ENCODE assay signal across 8 mouse cellular contexts in the genomic region with DNA sequence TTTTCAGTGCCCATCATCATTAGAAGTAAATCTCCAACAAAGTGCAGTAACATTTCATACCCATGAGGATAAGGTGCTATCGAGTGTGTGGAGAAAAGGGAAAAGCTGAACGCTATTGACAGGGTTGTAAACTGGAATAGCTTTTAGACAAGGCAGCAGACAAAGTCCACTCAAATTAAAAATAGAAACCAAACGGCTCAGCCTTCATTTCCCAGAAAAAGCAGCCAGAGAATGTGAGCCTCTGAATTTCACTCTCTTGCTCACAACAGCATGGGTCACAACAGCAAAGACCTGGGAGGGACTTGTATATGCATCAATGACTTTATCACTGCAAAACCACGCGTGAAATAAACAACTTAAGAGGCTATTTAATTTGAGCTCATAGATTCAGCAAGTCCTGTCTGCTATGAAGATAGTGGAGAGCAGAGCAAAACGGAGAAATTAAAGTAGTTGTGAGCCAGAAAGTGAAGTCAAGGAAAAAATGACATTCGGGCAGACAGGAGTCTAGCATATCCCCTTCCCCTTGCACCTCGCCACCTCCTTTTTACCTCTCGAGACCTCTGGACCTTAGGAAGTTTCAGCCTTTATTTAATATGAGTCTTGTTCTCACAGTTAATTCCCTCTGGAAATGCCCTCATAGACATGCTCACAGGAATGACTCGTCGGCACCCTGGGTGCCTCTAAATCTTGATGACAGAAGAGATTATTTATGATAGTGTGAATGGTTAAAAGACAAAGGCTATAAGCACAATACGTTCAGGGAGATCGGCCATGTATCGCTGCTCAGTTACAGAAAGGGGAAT.
DNase-seq lines count a peak whose midpoint lies in the region; ATAC-seq lines count a peak whose summit lies in the region.
"Had no signal": no experiment of that assay in that cellular context is flagged by ENCODE, and none has a peak within 500 bp of the region (broad histone marks: within the 10 kb centered on the region; RNA-seq: fewer than 3 reads in every experiment).

No protein-coding gene starts in this region.

- H3K36me3 ChIP-seq in heart, embryonic 15.5 days, result no peaks in the 10 kb centered on the region
- H3K36me3 ChIP-seq in midbrain, embryonic 15.5 days (replicated peaks), result no peaks in the 10 kb centered on the region

- ATAC-seq in heart, embryonic 15.5 days (replicated peaks; ENCODE audit: insufficient number of reproducible peaks, insufficient read depth, low FRiP score, low read depth), result no peak
- peak; percentile 60; the same call in 1 of the 2 replicates for ATAC-seq in midbrain, embryonic 15.5 days (replicated peaks)

- H3K9ac ChIP-seq in heart, embryonic 15.5 days, result peak overlapping the region; percentile 12; the same call in 1 of the 2 replicates
- H3K9ac ChIP-seq in midbrain, embryonic 15.5 days, result peak overlapping the region; percentile 19; the same call in 1 of the 2 replicates

- H3K27ac ChIP-seq in heart, embryonic 15.5 days, result peak overlapping the region; percentile 31; the same call in 1 of the 2 replicates
- no peak overlapping the region for H3K27ac ChIP-seq in midbrain, embryonic 15.5 days

- no peaks in the 10 kb centered on the region for H3K4me1 ChIP-seq in heart, embryonic 15.5 days (replicated peaks)
- no peaks in the 10 kb centered on the region for H3K4me1 ChIP-seq in midbrain, embryonic 15.5 days

- peak; percentile 10 for DNase-seq in kidney, adult 9 months
- no peak for DNase-seq in kidney, adult 18-20 months
- peak; percentile 13 for DNase-seq in embryo, embryonic 11 days
- no peak for DNase-seq in urinary bladder, postnatal 36 days (ENCODE audit: low spot score in 2 of 2)
- DNase-seq in ovary, postnatal 36 days (ENCODE audit: low spot score), result no peak
- DNase-seq: spleen, adult 18-20 months had no signal

- H3K27me3 ChIP-seq in heart, embryonic 15.5 days, result no peaks in the 10 kb centered on the region
- no peaks in the 10 kb centered on the region for H3K27me3 ChIP-seq in midbrain, embryonic 15.5 days (replicated peaks)

- H3K4me2 ChIP-seq in heart, embryonic 15.5 days, result peak overlapping the region; percentile 56
- H3K4me2 ChIP-seq in midbrain, embryonic 15.5 days, result peak overlapping the region; percentile 40

- H3K9me3 ChIP-seq in heart, embryonic 15.5 days (replicated peaks), result no peaks in the 10 kb centered on the region
- no peaks in the 10 kb centered on the region for H3K9me3 ChIP-seq in midbrain, embryonic 15.5 days

- H3K4me3 ChIP-seq in heart, embryonic 15.5 days, result peak overlapping the region; percentile 29
- peak overlapping the region; percentile 20 for H3K4me3 ChIP-seq in midbrain, embryonic 15.5 days

- 36% methylated on average over 14 of the region's 14 CpGs for WGBS in heart, embryonic 15.5 days
- WGBS in midbrain, embryonic 15.5 days, result 39% methylated on average over 14 of the region's 14 CpGs

Comparison
In these comparisons a context has a peak if more than half of its experiments do, and no peak if none do; other contexts are left out.
1. DNase-seq: peak in kidney, adult 9 months (single experiment) and embryo, embryonic 11 days (single experiment); none in kidney, adult 18-20 months (single experiment), urinary bladder, postnatal 36 days (0 of 2) and ovary, postnatal 36 days (single experiment).